Mouse (Mus musculus) bone marrow macrophage, adult 2 months (primary cell): Measurements from ENCODE around the gene Mb.

Experiments used
- CTCF ChIP-seq: IDR thresholded peaks from 2 replicates; pipeline ENCODE4 v1.5.1; 2012; ENCODE audit warnings: low read depth, mild to moderate bottlenecking, low read length, moderate library complexity
- POLR2A ChIP-seq: IDR thresholded peaks from 2 replicates; pipeline ENCODE4 v1.6.1; 2012; ENCODE audit warnings: mild to moderate bottlenecking, low read depth, low read length, borderline replicate concordance

- TF ChIP-seq CTCF = no peak
- no peak for TF ChIP-seq POLR2A
These were observed 12.3 kb upstream of the Mb start for GRCm38 (mm10) chr15:77062746-77063145.
